Mouse (Mus musculus) Muller cell, postnatal 12 days (primary cell): ENCODE measurements around the gene Vmn1r234.
"Not testable (repeated sequence)": the region's sequence is repeated elsewhere in the genome, so short reads cannot be mapped to it uniquely, and the experiment has no call there.

Experiments
- DNase-seq: peaks from one replicate; pipeline ENCODE4 v3.0.0-alpha.2; 2015; ENCODE audit errors: inconsistent ontology term

Vmn1r234 gene

DNA sequence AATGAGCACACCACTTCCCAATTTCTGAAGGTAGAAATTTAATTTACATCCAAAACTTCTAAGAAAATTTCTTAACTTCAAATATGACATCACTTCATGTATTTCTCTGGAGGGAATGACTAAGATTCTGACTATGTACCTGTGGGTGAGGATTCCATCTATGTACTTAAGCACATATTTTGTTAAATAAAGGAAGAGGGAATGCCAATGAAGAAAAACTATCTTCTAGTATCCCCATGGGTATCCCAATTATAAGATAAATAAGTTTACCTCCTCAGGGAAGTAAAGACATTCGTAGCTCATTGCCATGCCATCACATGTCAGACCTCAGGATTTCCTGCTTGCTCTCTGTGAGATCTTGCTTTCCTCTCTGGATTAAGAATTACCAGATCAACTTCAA lies at the start of gene Vmn1r234:
Gene Vmn1r234 (plus strand): TSS at position 301 of the 400 bp plus-strand sequence.
- no peak for DNase-seq

DNA sequence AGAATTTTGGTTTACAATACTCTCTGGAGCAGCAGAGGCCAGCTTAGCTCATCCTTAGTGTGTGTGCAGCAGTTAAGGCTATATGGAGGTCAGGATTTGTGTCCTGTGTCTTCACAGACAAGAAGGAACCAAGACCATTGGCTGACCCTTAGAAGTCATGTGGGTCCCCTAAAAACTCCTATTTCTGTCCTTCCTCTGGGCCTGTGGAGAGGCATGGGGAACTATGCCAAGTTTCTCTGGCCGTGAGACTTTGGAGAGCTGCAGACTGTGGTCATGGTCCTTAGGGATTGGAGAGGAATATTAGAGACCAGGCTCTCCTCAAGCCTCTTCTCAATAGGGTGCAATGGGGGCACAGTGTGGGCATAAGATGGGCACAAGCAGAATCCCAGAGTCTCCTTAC lies 14.8 kb upstream of the Vmn1r234 start:
- DNase-seq = not testable (repeated sequence)

- peak; percentile 11 for DNase-seq
Measured at GRCm38 (mm10) chr17:21231654-21232053, 5.8 kb downstream of the Vmn1r234 start.

DNA sequence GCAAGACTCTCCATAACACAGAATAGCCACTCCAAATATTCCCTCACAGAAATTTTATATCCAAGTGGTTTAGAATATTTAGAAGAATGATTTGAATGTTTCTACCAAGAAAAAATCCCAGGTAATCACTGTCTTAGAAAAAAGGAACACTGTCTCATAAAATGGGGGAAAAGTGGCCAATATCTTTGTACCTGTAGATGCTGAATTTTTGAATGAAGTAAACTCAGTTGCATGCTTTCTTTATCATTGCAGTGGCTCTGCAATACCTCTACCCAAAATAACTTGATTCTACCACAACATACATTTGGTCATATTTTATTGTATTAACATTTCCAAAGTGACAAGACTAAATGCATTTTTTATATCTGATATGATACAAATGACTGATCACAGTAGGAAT lies 30.2 kb downstream of the Vmn1r234 start, which contains the start of gene Vmn1r235:
Gene Vmn1r235 (plus strand): TSS at position 301 of the 400 bp plus-strand sequence.
- DNase-seq = no peak

- peak; percentile 11 for DNase-seq
Measured at GRCm38 (mm10) chr17:21272103-21272502, 46.2 kb downstream of the Vmn1r234 start.

- no peak for DNase-seq
Measured at GRCm38 (mm10) chr17:21282642-21283041, 56.8 kb downstream of the Vmn1r234 start, which contains the start of gene Vmn1r236. Gene Vmn1r236, plus strand, starts transcription at chr17:21282942.

GRCm38 (mm10) chr17:21284395-21284794 lies 58.5 kb downstream of the Vmn1r234 start:
- DNase-seq = no peak
